Mouse (Mus musculus) common myeloid progenitor, adult 5-6 weeks (primary cell): ENCODE measurements around the gene Thegl. TPM values are rescaled to one million over a fixed set of nuclear protein-coding genes. Genes with fewer than 3 reads are reported as not detected.
"Not testable (repeated sequence)": the region's sequence is repeated elsewhere in the genome, so short reads cannot be mapped to it uniquely, and the experiment has no call there.

Source experiments
- ATAC-seq: replicated peaks from 2 replicates; pipeline ENCODE4 v1.8.0; 2016; ENCODE audit warnings: low read depth, mild to moderate bottlenecking, moderate TSS enrichment, inconsistent platforms; ENCODE audit not compliant: poor library complexity, severe bottlenecking
- total RNA-seq: library from RNA; stranded (forward); fragments of 200-1000, 187-1606 nt; gene quantifications from 2 replicates; pipeline ENCODE4 v1.2.3, GENCODE M21; 2017

Gene Thegl
- 0.23 TPM in 1 of 2 replicates, not detected in the other for total RNA-seq

DNA sequence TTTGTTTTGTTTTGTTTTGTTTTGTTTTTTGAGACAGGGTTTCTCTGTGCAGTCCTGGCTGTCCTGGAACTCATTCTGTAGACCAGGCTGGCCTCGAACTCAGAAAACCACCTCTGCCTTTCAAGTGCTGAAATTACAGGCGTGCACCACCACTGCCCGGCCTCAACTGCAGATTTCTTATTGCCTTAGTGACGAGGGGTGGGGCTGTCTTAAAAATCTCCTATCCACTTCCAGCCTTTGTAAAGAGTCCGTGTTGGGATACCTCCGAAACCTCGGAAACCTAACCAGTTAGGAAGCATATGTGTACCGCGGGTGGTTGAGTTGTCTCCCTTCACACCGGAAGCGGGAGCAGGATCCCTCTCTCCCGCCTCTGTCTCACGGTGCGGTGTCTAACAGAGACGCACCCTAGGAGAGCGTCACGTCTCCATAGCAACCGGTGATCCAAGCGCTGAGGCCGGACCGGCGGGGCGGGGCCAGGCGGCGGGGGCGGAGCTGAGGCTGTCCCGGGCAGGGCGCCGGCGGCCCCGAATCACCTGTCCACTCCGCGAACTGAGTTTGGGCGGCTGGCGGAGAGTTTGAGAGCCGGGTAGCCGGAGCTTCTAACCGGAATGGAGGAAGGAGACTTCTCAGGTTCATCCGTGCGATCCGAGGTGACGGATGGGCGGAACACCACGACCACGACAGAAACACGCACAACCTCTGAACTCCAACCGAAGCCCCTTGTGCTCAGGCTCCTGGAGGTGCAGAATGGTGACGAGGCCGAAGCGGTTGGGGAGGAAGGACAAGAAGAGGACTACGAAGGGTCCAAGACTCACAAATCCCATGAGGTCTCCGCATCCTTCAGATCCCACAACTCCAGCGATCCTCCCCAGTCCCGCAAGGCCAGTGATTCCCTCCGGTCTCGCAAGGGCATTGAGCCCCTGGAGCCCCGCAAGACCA is at the start of gene Thegl:
Gene Thegl (plus strand): TSS at position 480 of the 939 bp plus-strand sequence.
- peak; percentile 88 for ATAC-seq

DNA sequence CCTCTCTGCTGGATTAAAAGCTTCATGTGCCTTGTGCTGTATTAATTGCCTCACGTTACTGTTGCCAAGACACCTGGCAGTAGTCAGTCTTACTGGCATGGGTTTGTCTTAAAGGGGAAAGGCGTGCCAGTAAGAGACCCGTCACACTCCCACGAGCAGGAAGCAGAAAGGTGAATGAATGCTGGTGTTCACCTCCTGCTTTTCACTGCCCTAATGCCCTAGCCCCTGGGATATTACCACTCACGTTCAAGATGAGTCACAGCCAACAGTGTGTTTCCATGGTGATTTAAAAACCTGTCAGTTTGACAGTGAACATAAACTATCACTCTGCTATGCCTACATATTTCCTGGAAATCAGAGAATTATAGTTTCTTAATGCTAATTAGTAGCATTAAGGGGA is 46.6 kb upstream of the Thegl start:
- no peak for ATAC-seq

DNA sequence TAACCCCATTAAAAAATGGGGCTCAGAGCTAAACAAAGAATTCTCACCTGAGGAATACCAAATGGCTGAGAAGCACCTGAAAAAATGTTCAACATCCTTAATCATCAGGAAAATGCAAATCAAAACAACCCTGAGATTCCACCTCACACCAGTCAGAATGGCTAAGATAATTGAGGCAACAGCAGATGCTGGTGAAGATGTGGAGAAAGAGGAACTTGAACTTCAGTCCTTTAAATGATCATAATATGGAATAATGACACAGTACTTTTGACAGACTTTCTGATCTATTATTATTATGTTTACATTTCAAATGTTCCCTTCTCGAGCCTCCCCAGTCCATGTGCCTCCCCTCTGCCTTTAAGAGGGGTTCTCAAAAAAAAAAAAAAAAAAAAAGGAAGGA is 44.7 kb upstream of the Thegl start:
- not testable (repeated sequence) for ATAC-seq

DNA sequence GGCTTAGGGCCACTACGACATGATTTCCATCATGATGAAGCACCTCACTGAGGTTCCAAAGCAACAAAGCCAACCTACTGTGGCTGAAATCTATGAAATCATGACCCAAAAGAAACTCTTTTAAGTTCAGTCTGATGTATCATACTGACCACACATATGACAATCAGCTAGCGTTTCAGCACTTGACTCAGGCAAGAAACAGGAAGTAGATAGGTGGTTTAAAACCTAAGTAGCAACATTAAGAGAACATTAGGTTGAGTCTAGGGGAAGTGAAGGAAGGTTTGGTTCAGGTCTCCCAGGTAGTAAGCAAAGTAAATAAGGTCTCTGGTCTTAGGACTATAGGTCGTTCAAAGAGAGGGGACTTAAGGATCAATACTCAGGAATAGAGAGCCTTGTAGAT is 42.3 kb upstream of the Thegl start:
- peak; percentile 43 for ATAC-seq

DNA sequence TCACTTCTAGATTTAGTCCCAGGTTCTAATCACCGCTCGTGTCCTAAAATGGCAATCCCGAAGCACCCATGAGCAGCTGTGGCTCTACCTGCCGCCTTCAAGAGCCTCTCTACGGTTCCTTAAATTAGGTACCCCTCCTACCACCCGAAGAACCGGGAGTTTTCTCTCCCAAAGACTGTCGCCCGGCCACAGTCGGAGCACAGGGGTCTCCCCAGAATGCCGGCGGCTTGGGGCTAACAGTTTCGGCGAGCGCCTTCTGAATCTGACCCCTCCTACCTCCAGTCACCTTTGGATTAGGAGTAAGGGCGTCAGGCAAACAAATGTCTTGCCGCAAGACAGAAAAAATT is 41.6 kb upstream of the Thegl start:
- peak; percentile 18; the same call in 1 of the 2 replicates for ATAC-seq

DNA sequence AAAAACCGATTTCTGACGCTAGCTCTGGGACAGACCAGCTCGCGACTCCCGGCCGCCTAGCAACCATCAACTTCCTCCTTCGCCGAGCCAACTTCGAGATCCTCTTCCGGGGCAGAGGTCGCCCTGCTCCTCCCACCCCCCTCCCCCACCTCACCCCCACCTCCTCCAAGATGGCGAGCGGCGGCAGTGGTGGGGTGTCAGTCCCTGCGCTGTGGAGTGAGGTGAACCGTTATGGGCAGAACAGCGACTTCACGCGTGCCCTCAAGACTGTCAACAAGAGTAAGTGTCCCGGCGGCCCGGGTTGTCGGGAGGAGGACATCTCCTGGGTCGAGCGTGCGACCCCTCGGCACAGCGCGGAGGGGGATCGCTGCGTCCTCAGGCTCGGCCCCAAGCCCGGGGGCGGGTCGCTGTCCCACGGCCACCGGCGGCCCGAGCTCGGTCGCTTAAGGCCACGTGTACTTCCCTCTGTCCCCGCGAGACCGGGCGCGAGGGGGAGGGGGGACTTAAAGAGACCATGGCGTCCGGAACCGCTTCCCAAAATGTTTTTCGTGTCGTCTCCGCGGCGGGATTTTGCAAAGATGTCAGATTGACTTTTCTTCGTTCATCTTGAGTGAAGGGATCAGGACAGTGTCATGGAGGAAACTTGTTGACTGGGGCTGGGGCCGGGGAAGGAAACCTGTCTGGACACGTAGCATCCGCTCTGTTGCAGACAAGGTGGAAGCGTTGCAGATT is 41.1 kb upstream of the Thegl start, which contains the start of gene Srp72:
Gene Srp72 (plus strand): TSS at position 130 of the 732 bp plus-strand sequence.
- peak; percentile 90 for ATAC-seq

DNA sequence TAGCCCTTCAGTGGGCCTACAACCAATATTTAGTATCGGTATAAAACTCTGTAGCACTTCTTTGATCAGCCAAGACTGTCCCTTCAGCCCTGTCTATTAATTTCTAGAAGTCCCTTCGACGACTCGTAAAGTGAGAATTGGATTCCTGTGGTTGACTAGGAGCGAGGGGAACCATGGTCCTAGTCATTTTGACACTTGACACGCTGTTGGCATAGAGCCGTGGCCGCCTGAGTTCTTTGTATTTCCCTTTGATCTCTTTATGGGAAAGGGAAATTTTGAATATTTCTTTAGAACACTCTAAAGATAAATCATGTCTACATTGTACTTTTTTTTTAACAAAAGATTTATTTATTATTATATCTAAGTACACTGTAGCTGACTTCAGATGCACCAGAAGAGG is 40.1 kb upstream of the Thegl start:
- ATAC-seq, result no peak

DNA sequence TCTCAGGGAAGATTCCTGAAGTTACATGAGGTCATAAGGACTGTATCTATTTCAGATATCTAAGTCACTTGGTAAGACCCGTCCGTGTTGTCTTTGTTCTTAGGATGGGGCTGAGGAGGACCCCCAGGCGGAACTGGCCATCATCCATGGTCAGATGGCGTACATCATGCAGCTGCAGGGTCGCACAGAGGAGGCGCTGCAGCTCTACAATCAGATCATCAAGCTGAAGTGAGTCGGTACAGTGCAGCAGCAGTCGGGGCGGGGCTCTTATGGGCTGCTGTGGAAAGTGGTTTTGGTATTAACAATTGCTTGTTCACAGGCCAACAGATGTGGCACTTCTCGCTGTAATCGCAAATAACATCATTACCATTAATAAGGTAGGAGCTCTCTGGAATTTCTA is 31.8 kb upstream of the Thegl start:
- no peak for ATAC-seq

DNA sequence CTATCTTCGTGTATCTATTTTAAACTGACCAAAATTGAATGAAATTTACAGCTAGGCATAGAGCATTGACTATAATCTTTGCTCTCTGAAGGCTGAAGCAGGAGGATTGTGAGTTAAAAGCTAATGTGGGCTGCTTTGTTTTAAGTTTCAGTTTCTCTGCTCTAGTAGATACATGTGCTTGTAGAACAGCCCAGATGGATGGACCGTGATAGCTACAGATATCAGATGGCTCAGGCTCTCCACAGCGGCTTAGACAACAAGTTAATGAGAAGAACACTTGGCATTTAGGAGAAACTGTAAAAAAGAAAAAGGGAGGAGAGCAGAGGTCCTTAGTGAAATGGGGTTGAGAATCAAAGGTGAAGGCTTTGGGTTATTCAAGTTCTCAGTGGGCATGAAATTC is 25.0 kb upstream of the Thegl start:
- ATAC-seq, result 0 out of 2 replicates have a peak, but pooled peaks have one; percentile 29

DNA sequence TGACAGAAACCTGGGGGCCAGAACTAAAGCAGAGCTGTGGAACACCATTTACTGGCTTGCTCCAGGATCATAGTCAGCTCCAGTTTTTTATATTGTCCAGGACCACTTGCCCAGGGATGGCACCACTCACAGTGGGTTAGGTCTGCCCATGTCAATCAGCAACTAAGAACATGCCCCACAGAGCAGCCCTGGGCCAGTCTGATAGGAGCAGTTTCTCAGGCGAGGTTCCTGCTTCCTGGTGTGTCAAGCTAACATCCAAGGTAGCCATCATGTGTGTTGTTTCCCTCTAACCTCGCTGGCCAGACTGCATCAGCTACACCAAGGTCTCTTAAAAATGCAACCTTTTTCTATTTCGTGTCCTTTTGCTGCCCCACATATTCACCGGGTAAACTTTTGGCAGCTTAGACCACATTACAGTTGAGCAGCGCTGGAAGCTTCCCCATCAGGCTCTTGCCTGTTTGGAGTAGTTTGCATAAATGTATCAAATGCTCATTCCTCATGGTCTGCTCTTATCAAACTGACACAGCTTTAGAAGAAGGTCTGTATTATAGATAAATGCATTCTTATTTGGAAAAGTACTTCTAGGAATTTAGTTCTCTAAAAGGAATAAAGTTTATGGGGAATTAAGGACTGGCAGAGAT is 22.5 kb upstream of the Thegl start:
- no peak; the same call in 1 of the 2 replicates for ATAC-seq

DNA sequence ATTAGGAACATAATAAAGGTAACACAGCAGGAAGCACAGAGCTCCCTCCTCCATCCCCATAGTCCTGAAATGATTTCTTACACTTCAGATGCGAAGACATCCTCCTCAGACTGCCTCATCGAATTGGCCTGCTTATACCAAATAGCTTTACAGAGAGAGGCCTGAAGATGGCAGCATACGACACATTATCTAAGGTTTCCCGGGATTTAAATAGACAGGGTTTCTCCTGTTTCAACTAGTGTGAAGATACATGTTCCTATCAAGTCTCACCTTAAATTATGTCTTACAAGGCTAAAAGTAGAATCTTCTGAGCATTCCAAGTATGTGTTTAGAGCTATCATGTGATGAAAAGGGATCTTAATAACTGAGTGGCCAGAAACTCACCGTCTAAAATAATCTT is 17.4 kb upstream of the Thegl start:
- ATAC-seq, result no peak

DNA sequence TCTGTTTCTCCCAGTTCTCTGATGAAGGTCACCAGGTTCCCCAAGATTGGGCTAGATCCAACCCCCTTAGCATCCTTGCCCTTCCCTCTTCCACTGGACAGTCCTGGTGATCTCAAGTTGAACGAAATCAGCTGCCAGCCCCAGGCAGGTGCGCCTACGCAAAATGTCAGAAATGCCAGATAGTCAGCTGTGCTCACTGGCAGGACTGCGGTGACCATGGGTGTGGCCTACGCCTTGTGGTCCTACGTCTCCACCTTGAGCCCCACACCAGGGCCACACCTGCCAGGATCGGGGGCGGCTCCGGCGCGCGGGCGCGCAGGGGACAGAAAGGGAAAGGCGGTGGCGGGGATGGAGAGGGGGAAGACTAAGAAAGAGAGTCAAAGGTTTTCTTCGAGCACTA is 14.6 kb upstream of the Thegl start:
- ATAC-seq, result no peak

DNA sequence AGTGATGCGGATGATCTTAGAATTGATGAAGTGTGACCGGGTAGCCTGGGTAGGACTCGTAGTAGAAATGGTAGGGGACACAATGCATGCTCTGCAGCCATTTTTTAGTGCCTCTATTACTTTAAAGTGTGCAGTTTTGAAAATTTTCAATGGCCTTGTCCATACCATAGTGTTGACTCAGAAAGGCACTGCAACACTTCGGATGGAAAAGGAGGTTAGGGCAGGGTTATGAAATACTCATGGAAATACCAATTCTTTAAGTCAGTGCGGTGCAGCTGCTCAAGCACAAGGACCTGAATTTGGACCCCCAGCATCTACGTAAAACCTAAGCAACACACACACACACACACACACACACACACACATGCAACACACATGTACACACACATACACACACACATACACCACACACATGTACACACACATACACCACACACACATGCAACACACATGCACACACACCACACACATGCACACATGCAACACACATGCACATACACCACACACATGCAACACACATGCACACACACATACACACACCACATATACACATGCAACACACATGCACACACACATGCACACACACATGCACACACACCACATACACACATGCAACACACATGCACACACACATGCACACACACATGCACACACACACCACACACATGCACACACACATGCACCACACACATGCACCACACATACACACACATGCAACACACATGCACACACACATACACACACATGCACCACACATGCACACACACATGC is 11.6 kb upstream of the Thegl start, which contains the start of gene Arl9:
Gene Arl9 (plus strand): TSS at position 5 of the 771 bp plus-strand sequence.
- ATAC-seq, result no peak

DNA sequence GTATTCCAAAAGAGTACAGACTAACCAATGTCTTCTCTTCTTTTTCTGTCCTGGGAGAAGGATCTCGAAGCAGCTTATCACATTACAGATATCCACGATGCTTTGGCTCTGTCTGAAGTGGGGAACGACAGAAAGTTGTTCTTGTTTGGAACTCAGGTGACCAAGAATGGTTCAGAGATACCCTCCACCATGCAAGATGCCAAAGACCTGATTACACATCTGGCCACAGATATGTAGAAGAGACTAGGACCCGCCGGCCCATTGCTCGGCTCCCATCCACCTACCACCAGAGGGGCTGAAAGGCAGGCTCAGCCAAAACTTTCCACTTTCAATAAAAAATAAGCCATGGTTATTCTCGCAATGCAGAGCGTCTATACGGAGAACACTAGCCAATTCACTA is 5.5 kb upstream of the Thegl start:
- no peak for ATAC-seq

DNA sequence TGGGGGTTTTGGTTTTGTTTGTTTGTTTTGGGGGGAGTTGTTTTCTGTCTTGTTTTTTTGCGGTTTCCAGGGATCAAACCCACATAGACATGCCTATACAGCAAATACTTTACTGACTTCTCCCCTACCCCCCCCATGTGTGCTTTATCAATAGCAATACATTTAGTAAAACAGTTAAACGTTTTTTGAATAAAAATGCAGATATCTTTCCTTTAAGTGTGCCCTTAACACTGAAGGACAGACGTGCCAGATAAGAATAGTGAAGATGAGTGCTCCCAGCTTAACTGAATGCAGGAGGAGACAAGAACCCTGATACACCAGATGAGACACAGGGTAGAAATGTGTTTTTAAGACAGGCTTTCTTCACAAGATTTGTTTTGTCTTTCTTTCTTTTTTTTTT is 4.7 kb upstream of the Thegl start:
- ATAC-seq, result no peak

DNA sequence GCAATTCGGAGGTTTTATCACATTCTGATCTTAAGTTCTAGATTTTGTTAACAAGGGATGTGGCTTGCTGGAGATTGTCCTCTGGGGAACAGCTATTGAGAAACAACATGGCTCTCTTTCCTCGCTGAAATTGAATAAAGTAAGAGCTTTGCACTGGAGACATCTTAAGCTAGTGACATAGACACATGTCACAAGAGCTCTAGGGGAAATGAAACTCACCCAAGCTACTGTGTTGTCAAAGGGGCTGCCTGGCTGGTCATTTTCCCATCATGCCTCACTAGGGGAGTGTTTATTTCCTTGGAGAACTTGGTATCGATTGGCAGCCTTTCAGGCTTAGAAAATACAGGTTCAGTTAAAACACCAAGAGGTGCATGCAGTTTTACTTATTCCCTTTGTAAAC is 2.7 kb upstream of the Thegl start:
- ATAC-seq, result peak; percentile 64

DNA sequence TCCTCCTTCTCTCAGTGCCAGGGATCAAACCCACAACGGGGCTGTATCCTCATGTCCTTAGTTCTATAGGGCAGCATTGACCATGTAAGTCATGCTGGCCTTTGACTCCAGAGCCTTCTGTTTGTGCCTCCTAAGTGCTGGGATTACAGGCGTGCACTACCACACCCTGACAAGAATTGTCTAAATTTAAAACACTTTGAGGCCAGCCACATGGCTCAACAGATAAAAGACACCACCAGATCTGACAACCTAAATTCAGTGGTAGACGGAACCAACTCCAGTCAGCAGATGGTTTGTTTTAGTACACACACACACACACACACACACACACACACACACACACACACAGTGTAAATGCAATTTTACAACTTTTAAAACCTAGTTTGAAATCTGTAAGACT is 12.2 kb downstream of the Thegl start:
- ATAC-seq, result no peak

DNA sequence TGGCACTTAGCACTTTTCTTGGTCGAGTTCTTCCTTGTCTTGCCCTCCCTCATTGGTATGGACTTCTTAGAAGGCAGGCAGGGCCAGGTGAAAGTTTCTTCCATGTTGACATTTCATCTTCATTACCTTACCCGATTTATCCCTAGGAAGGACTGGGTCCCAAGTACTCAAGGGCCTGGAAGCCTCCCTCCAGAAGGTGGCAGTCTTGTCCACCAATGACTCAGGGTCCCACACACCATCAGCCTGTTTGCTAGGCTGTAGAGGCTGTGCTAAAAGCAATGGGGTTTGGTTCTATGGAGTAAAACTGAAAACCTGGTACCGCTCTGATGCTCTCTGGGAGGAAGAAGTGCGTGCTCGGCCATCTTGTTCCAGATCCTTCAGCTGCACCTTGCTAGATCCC is 13.9 kb downstream of the Thegl start:
- peak; percentile 89; the same call in 1 of the 2 replicates for ATAC-seq

DNA sequence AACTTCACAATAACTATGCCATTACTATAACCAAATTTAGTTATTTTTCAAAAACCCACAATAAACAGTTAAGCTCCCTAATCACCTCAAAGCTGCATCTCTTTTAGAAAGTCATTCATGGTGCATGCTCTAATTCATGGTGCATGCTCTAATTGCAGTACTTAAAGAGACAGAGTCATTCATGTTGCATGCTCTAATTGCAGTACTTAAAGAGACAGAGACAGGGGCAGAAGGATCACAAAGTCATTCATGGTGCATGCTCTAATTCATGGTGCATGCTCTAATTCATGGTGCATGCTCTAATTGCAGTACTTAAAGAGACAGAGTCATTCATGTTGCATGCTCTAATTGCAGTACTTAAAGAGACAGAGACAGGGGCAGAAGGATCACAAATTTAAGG is 19.3 kb downstream of the Thegl start:
- ATAC-seq, result not testable (repeated sequence)

DNA sequence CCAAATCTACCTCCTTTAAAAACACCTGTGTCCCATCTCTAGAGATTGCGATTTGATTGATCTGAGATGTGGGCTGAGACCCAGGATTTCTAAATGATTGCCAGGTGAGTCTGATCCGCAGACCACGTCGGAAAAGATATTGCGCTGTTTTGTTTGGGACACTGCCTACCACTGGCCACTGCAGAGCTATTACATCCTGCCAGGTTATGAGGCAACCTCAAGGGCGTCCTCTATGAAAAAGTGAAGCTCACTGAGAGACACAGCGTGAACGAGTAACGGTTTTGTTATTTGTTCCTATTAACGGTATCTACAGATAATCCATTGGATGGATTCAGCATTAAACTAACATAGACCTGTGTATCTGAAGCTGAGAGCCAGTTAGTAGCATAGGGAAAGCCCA is 22.6 kb downstream of the Thegl start:
- no peak for ATAC-seq
